Mouse (Mus musculus): Measurements from ENCODE around the gene Ntpcr.

DNA sequence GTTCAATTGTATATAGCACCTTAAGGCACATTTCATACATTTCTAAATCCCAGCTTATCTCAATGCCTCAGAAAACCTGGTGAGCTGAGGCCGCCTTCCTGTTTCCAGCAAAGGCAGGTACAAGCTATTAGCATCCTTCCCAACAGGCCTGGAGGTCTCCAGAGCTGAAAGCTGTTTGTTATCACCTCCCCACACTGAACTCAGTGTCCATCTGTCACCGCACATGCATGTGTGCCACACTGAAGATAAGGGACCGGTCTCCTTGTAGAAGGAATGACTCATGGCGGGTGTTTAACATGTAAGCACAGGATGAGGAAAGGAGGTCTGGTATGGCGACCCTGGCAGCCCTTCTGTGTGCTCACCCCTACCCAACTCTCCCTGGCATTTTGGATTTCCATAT lies 18.2 kb upstream of the Ntpcr start:
- TF ChIP-seq CTCF (IDR thresholded peaks at IDR 0.05; ENCODE audit: insufficient read depth, low read depth, low read length) (no peak), POLR2A (IDR thresholded peaks at IDR 0.05; ENCODE audit: insufficient read depth, low read depth, low read length) (no peak)
